Mouse (Mus musculus) left cerebral cortex, postnatal 25 days (tissue): ENCODE measurements at regions not wholly inside any gene's neighbourhood (a gene's known extent, or its start where the extent isn't known, plus 50 kb on each side); places are given as distances from the start of the nearest gene placed in this dataset.
A peak's percentile ranks its signal among the peaks of the same experiment; 100 is the strongest.

ENCODE experiments used
- DNase-seq, 2 experiments: peaks; one replicate each; pipeline ENCODE4 v3.0.0; 2022; ENCODE audit warnings: low spot score in 2 of 2, mixed read lengths in 1 of 2
- intact Hi-C: fragments of 180-260 bp; cut with DNase I; formaldehyde crosslinking; loops from one replicate; pipeline ENCODE4 v1.15.1; 2025

DNA sequence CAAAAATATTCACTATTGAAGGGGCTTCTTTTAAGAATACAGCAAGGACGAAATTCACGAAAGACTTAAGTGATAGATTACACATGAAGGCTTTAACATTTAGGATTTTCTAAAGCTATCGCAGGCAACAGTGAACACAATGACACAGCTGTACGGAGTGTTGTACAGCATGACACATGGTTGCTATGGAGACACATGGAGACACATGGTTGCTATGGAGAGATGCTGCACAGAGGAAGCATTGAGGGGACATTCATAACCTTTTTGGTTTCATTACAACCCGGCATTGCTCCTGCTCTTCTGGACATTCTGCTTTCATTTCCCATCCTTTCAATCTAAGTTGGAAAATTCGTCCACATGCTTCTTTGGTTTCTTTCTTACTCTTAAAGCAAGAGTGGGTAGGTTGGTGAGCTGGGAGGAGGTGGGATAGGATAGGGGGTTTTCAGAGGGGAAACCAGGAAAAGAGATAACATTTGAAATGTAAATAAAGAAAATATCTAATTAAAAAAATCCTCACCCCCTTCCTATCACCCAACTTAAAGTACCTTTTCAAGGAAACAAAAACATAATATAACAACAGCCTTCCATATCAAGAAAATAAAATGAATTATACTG is 307.2 kb downstream of the Crisp4 start:
- peak; percentile 5 to 11 for DNase-seq
- intact Hi-C loops, result no loop called here

DNA sequence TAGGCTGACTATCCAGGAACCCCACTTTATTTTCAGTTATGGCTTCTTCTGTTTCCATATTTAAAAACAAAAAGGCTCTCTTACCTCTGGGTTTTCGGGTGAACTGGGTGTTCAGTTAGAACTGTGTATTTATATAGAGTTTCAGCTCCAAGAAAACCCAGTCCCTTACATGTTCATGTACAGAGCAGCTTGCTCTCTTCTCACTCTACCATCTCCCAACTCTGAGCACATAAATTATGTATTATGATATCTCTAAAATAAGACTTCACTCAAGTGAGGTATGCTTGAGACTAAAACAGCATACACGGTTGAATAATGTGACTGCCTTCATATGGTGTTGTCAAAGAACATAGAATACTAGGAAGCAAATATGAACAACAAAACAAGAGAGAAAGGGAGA is 319.8 kb downstream of the Crisp4 start:
- intact Hi-C loops, result no loop called here
- peak in 1 of 2 experiments; percentile 21 for DNase-seq
